Mouse (Mus musculus) stomach, embryonic 14.5 days (tissue): Measurements from ENCODE around the gene Sfmbt1. TPM values are rescaled to one million over a fixed set of nuclear protein-coding genes. Genes with fewer than 3 reads are reported as not detected.

Experiments used
- ATAC-seq: fragments of 200-750 bp; cut with Nextera tagmentation; 2 replicates; pipeline ENCODE4 v1.8.0; 2017; ENCODE audit warnings: low read depth, moderate TSS enrichment; ENCODE audit not compliant: insufficient number of reproducible peaks, insufficient read depth, low FRiP score
- H3K27ac ChIP-seq: fragments of 300-500 bp; sonication (generic); 2 replicates; pipeline ENCODE4 v1.5.1; 2014; ENCODE audit warnings: mild to moderate bottlenecking, low read length, moderate library complexity, mixed read lengths
- H3K27me3 ChIP-seq: fragments of 300-500 bp; sonication (generic); 2 replicates; pipeline ENCODE4 v1.6.1; 2014; ENCODE audit warnings: low read length, control low read depth, mixed read lengths; ENCODE audit not compliant: control insufficient read depth, insufficient read depth
- H3K36me3 ChIP-seq: fragments of 300-500 bp; sonication (generic); 2 replicates; pipeline ENCODE4 v1.6.1; 2014; ENCODE audit warnings: mild to moderate bottlenecking, control low read depth, low read length, moderate library complexity, mixed read lengths; ENCODE audit not compliant: control insufficient read depth, insufficient read depth
- H3K4me1 ChIP-seq: fragments of 300-500 bp; sonication (generic); 2 replicates; pipeline ENCODE4 v1.6.1; 2014; ENCODE audit warnings: low read length, control low read depth, mixed read lengths; ENCODE audit not compliant: control insufficient read depth, insufficient read depth
- H3K4me2 ChIP-seq: fragments of 300-500 bp; sonication (generic); replicated peaks from 2 replicates; pipeline ENCODE4 v1.6.1; 2014; ENCODE audit warnings: low read depth, low read length, control low read depth
- H3K4me3 ChIP-seq: fragments of 300-500 bp; sonication (generic); 2 replicates; pipeline ENCODE4 v1.5.1; 2014; ENCODE audit warnings: low read depth, low read length, control low read depth
- H3K9ac ChIP-seq: fragments of 300-500 bp; sonication (generic); replicated peaks from 2 replicates; pipeline ENCODE4 v1.6.1; 2014; ENCODE audit warnings: low read depth, mild to moderate bottlenecking, control low read depth, low read length, moderate library complexity, mixed read lengths
- H3K9me3 ChIP-seq: fragments of 300-500 bp; sonication (generic); 2 replicates; pipeline ENCODE4 v1.6.1; 2016; ENCODE audit warnings: low read depth, low read length, control low read depth; ENCODE audit not compliant: control insufficient read depth
- WGBS: fragments of 180-500 bp; shearing (Covaris S2); extraction: QIAGEN DNeasy Blood & Tissue Kit; methylation state at CpG from one replicate; pipeline ENCODE4 v1.1.7; 2014; 5-methylcytosine and 5-hydroxymethylcytosine counted together
- polyA plus RNA-seq: library from polyadenylated mRNA; unstranded; fragments of >200 nt; fragmentation: Nextera tagmentation; extraction: Ambion mirVana; gene quantifications from 2 replicates; pipeline ENCODE4 v1.2.1, GENCODE M21; 2014

Gene Sfmbt1
- polyA plus RNA-seq, 1 experiment from 2014 or later = 15.0 TPM

- no peaks in the 10 kb centered on the region for H3K9me3 ChIP-seq
- ATAC-seq = no peak
- 0 out of 2 replicates have a peak, but pooled peaks cover 3% of the 10 kb centered on the region for H3K36me3 ChIP-seq
- no peak overlapping the region for H3K9ac ChIP-seq
- peaks cover 25% of the 10 kb centered on the region; the same call in 1 of the 2 replicates for H3K4me1 ChIP-seq
- no peak overlapping the region for H3K27ac ChIP-seq
- WGBS = 50% methylated on average over 6 of the region's 6 CpGs
- H3K27me3 ChIP-seq = no peaks in the 10 kb centered on the region
- no peak overlapping the region for H3K4me3 ChIP-seq
- H3K4me2 ChIP-seq = no peak overlapping the region
Measured at GRCm38 (mm10) chr14:30824456-30824995, 109.9 kb downstream of the Sfmbt1 start.

- H3K4me3 ChIP-seq = peak overlapping the region; percentile 89
- H3K27ac ChIP-seq = no peak overlapping the region
- H3K9ac ChIP-seq = peak overlapping the region; percentile 81; the same call in 1 of the 2 replicates
- H3K27me3 ChIP-seq = no peaks in the 10 kb centered on the region
- H3K4me1 ChIP-seq = peaks cover 27% of the 10 kb centered on the region; the same call in 1 of the 2 replicates
- no peak for ATAC-seq
- H3K36me3 ChIP-seq = 0 out of 2 replicates have a peak, but pooled peaks cover 3% of the 10 kb centered on the region
- WGBS = 37% methylated on average over 5 of the region's 5 CpGs
- H3K4me2 ChIP-seq = peak overlapping the region; percentile 90; the same call in 1 of the 2 replicates
- H3K9me3 ChIP-seq = no peaks in the 10 kb centered on the region
Measured at GRCm38 (mm10) chr14:30825021-30825475, 110.4 kb downstream of the Sfmbt1 start.

- WGBS = under 1% methylated on average over 66 of the region's 68 CpGs
- Histone ChIP-seq H3K9me3 (no peaks in the 10 kb centered on the region), H3K4me1 (peaks cover 27% of the 10 kb centered on the region; the same call in 1 of the 2 replicates), H3K27ac (peak within 1 kb of the TSS; percentile 33; the same call in 1 of the 2 replicates), H3K9ac (peak within 1 kb of the TSS; percentile 81), H3K4me2 (peak within 1 kb of the TSS; percentile 90), H3K27me3 (no peaks in the 10 kb centered on the region), H3K4me3 (peak within 1 kb of the TSS; percentile 89), H3K36me3 (no peaks in the 10 kb centered on the region)
- peak; percentile 94 for ATAC-seq
Measured at GRCm38 (mm10) chr14:30825476-30826131, 111.0 kb downstream of the Sfmbt1 start, which contains the start of gene Tmem110. TSS of gene Tmem110 (plus strand) at chr14:30825590.

GRCm38 (mm10) chr14:30826174-30827140, 111.8 kb downstream of the Sfmbt1 start:
- H3K27ac ChIP-seq = no peak overlapping the region; the same call in 1 of the 2 replicates
- peak overlapping the region; percentile 89 for H3K4me3 ChIP-seq
- peak overlapping the region; percentile 90 for H3K4me2 ChIP-seq
- H3K36me3 ChIP-seq = no peaks in the 10 kb centered on the region
- 18% methylated on average over 17 of the region's 17 CpGs for WGBS
- H3K9me3 ChIP-seq = no peaks in the 10 kb centered on the region
- ATAC-seq = no peak
- peak overlapping the region; percentile 81 for H3K9ac ChIP-seq
- peaks cover 27% of the 10 kb centered on the region; the same call in 1 of the 2 replicates for H3K4me1 ChIP-seq
- H3K27me3 ChIP-seq = no peaks in the 10 kb centered on the region

GRCm38 (mm10) chr14:30827480-30827879, 112.8 kb downstream of the Sfmbt1 start:
- no peak overlapping the region for H3K9ac ChIP-seq

GRCm38 (mm10) chr14:30828077-30828476, 113.4 kb downstream of the Sfmbt1 start:
- no peak for ATAC-seq
- Histone ChIP-seq H3K4me3 (no peak overlapping the region), H3K27me3 (no peaks in the 10 kb centered on the region), H3K27ac (no peak overlapping the region), H3K36me3 (no peaks in the 10 kb centered on the region), H3K4me1 (peaks cover 27% of the 10 kb centered on the region; the same call in 1 of the 2 replicates), H3K9me3 (no peaks in the 10 kb centered on the region), H3K4me2 (no peak overlapping the region), H3K9ac (no peak overlapping the region)
- WGBS = 68% methylated on average over 4 of the region's 4 CpGs

More at GRCm38 (mm10) chr14:30827480-30827879, 112.8 kb downstream of the Sfmbt1 start:
- Histone ChIP-seq H3K27me3 (no peaks in the 10 kb centered on the region), H3K9me3 (no peaks in the 10 kb centered on the region), H3K36me3 (no peaks in the 10 kb centered on the region), H3K4me1 (peaks cover 27% of the 10 kb centered on the region; the same call in 1 of the 2 replicates), H3K4me3 (no peak overlapping the region), H3K27ac (no peak overlapping the region), H3K4me2 (no peak overlapping the region)
- 79% methylated on average over 4 of the region's 4 CpGs for WGBS
- ATAC-seq = no peak

- Histone ChIP-seq H3K4me2 (no peak overlapping the region), H3K4me3 (no peak overlapping the region), H3K36me3 (no peaks in the 10 kb centered on the region), H3K27me3 (no peaks in the 10 kb centered on the region), H3K27ac (peak overlapping the region; percentile 0; the same call in 1 of the 2 replicates), H3K4me1 (peaks cover 27% of the 10 kb centered on the region; the same call in 1 of the 2 replicates), H3K9me3 (no peaks in the 10 kb centered on the region), H3K9ac (no peak overlapping the region)
- ATAC-seq = no peak
- WGBS = 64% methylated on average over 11 of the region's 11 CpGs
Measured at GRCm38 (mm10) chr14:30828635-30829460, 114.2 kb downstream of the Sfmbt1 start.
